Mouse (Mus musculus) neutrophil, adult 83 days (primary cell): ENCODE data around the gene Nip7. TPM values are rescaled to one million over a fixed set of nuclear protein-coding genes. Genes with fewer than 3 reads are reported as not detected.

Source experiments
- total RNA-seq, 2 experiments: library from RNA; stranded (reverse); gene quantifications; one replicate each; pipeline ENCODE4 v1.2.4; 2023

Gene Nip7
- 10 to 100 TPM; 17.1 to 17.7 TPM for total RNA-seq

DNA sequence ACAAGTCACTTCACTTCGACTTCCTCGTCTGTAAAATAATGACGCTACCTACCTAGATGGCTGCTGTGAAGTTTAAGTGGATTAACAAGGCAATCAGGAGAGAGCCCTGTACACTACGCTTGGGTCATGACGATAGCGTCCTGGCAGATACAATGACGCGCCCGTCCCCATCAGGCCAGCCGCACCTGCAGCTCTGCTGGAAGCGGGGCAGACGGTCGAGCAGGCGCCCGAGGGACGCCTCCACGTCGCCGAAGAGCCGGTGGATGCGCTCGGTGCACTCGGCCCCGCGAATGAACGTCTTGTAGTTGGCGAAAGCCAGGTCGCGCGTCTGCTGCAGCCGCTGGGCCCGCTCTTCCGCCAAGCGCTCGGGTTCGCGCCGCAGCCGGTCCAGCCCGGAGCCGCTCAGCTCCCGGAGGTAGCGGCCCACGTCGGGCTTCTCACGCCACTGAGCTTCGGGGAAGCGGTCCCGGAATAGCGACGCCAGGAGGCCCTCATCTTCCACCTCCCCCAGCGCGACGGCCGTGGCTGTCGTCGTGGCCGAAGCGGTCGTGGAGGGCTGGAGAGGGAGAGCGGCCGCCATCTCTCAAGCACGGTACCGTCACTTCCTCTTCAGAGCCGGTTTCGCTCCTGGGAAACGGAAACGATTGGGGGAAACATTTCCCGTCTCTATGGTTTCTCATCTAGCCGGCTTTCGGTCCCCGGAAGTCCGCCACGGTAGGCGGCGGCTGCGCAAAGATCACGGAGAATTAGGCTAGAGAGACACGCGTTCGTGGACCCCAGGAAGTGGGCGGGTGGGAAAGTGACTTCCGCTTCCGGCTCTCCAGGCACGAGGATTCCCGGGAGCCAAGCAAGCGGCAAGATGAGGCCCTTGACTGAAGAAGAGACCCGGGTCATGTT, at the start of gene Nip7, which contains the start of gene Cog8:
TSS of gene Nip7 (plus strand) at position 802 of the 897 bp plus-strand sequence.
TSS of gene Cog8 (minus strand) at position 614 of the 897 bp plus-strand sequence.

DNA sequence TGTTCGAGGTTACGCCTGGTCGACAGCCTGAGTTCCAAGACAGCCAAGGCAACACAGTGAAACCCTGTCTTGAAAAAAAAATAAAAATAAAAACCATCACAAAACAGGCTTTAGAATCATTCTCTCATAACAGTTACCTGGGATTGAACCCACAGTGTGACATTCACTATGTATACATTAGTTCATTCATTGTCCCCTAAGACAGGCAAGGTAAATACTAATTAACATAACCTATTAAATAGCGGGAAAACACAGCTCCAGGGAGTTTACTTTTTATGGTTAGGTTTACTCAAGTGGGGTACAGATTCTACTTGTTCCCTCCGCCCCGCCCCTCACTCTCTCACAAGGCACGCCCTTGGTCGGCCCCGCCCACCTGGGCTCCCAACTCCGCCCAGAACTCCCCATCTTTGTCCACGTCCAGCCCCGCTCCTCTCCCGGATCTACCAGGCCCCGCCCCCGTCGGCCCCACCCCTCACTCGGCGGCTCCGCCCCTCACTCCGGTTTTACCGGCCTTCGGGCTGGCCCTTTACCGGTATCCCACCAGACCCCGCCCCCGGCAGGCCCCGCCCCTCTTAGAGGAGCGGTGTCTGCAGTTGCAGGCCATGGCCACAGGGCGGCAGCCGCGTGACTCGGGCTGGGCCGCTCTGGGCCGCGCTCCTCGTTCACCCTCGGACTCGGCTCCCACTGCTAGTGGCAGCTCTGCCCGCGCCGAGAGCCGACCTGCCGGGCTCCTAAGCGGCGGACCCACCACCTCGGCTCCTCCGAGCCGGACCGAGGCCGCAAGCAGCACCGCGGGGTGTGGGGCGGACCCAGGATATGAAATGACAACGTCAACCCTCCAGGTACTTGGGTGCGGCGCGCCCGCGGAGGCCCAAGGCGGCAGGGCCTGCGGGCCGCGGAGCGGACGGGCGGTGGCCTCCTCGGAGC, 25.8 kb upstream of the Nip7 start, which contains the start of gene Vps4a:
TSS of gene Vps4a (plus strand) at position 573 of the 927 bp plus-strand sequence.

DNA sequence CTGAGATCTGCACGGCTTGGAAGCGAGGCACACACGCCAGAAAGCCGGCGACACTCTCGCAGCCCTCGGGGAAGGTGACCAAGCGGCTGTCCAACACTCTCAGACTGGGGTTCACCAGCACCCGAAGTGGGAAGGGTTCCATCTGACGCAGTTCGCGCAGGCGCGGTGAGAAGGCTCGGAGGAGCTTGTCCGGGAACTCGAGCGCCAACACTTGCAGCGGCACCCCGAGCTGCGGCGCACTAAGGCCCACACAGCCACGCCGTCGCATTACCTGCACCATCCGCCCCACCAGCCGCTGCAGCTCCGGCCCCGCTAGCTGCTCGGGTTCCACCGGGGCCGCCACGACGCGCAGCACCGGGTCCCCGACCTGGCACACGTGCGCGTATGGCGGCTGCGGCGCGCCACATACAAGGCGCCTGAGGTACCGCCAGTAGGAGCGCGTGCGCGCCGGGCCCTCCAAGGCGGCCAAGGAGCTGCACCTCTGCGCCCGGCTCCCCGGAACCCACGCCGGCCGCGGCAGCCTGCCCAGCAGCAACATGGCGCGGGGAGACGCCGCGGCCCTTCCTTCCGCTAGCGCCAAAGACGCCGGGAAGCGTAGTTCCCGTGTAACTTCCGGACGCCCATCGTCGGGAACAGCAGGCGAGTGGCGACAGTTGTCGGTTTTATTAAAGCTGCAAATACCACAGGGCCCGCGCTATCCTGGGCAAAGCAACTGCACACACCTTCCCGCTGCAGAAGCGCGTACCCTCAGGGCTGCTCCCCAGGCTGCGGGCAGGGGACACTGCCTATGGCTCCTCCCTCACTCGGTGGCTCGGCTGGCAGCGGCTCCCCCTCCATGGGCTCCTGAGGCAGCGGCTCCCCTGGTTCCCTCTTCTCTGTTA, 8.4 kb upstream of the Nip7 start, which contains the start of gene Pdf:
TSS of gene Pdf (minus strand) at position 554 of the 881 bp plus-strand sequence.

GRCm38 (mm10) chr8:107065511-107066496, 9.1 kb downstream of the Nip7 start, which contains the start of gene Tmed6:
Tmed6 (minus strand) TSS chr8:107065644.

DNA sequence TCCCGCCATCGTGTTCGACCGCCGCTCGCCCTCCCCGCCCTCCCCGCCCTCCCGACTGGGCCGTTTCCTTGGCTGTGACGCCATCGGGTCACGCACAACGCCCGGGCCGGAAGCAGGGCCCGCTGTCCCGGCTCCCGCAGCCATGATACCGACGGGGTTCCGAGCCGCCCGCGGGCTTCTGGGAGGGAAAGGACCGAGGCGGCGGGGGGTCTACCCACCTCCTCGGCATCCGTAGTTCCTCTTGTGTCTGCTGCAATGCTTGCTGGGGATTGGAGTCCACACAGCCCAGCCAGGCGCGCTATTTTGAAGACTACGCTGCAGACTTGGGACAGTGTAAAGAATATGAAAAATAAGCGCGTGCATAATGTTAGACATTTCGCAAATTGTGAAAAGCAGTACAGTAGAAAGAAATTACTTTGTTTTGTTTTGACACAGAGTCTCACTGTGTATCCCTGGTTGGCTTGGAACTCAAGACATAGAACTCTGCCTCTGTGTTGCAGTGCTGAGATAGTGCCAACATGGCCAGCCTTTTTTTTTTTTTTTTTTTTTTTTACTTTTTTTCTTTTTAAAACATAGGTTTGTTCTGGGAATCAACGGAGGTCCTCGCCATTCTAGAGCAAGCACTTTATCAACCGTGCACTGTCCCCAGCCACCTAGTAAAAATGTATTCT, 39.8 kb downstream of the Nip7 start, which contains the start of gene Terf2:
TSS of gene Terf2 (minus strand) at position 182 of the 671 bp plus-strand sequence.

Other genes with a start within 250 kb of the Nip7 start
- gene Has3, start 186.6 kb upstream of the Nip7 start, total RNA-seq = under 1 TPM in 1 of 2 experiments, not detected in 1; 0.31 TPM
- gene Utp4, start 163.2 kb upstream of the Nip7 start, total RNA-seq = 1 to 10 TPM; 9.5 TPM
- 10 to 100 TPM; 19.1 to 24.3 TPM for gene Sntb2, start 121.1 kb upstream of the Nip7 start, total RNA-seq
- 10 to 100 TPM; 28.6 to 31.5 TPM for gene Vps4a, start 25.7 kb upstream of the Nip7 start, total RNA-seq
- 1 to 10 TPM; 4.5 to 4.7 TPM for gene Pdf, start 8.3 kb upstream of the Nip7 start, total RNA-seq
- gene Cog8, start 188 bp upstream of the Nip7 start, total RNA-seq = 10 to 100 TPM; 17.1 to 18.3 TPM
- gene Tmed6, start 8.8 kb downstream of the Nip7 start, total RNA-seq = under 1 TPM in 1 of 2 experiments, not detected in 1; 0.55 TPM
- gene Terf2, start 39.7 kb downstream of the Nip7 start, total RNA-seq = 10 to 100 TPM; 15.2 to 15.6 TPM
- gene Cyb5b, start 93.8 kb downstream of the Nip7 start, total RNA-seq = 10 to 100 TPM; 19.1 to 22.8 TPM
- 10 to 100 TPM; 55.7 to 76.5 TPM for gene Nfat5, start 236.6 kb downstream of the Nip7 start, total RNA-seq